Mouse (Mus musculus) macrophage (primary cell): ENCODE data around the gene Slc25a28. TPM values are rescaled to one million over a fixed set of nuclear protein-coding genes. Genes with fewer than 3 reads are reported as not detected.
A peak's percentile ranks its signal among the peaks of the same experiment; 100 is the strongest.

Experiments used
- H3K27ac ChIP-seq: fragments of 350-480 bp; formaldehyde crosslinking; 2 replicates; pipeline ENCODE4 v1.9.0; 2021
- H3K36me3 ChIP-seq: fragments of 350-480 bp; formaldehyde crosslinking; 2 replicates; pipeline ENCODE4 v1.9.0; 2021; ENCODE audit errors: inconsistent target
- H3K4me3 ChIP-seq: fragments of 350-480 bp; formaldehyde crosslinking; 2 replicates; pipeline ENCODE4 v1.9.0; 2021; ENCODE audit errors: inconsistent target
- H3K79me2 ChIP-seq: fragments of 350-480 bp; formaldehyde crosslinking; 2 replicates; pipeline ENCODE4 v1.9.0; 2021; ENCODE audit errors: inconsistent target
- WGBS: methylation state at CpG from one replicate; pipeline ENCODE4 v1.1.7; 2026; ENCODE audit warnings: inconsistent platforms; ENCODE audit not compliant: missing documents; 5-methylcytosine and 5-hydroxymethylcytosine counted together
- polyA plus RNA-seq: library from polyadenylated mRNA; stranded (reverse); fragments of 250-400 nt; gene quantifications from 3 replicates; pipeline ENCODE4 v1.2.4, GENCODE M21; 2018; ENCODE audit warnings: inconsistent platforms

The Slc25a28 gene
- polyA plus RNA-seq, 1 experiment from 2014 or later, result 16.2 TPM

DNA sequence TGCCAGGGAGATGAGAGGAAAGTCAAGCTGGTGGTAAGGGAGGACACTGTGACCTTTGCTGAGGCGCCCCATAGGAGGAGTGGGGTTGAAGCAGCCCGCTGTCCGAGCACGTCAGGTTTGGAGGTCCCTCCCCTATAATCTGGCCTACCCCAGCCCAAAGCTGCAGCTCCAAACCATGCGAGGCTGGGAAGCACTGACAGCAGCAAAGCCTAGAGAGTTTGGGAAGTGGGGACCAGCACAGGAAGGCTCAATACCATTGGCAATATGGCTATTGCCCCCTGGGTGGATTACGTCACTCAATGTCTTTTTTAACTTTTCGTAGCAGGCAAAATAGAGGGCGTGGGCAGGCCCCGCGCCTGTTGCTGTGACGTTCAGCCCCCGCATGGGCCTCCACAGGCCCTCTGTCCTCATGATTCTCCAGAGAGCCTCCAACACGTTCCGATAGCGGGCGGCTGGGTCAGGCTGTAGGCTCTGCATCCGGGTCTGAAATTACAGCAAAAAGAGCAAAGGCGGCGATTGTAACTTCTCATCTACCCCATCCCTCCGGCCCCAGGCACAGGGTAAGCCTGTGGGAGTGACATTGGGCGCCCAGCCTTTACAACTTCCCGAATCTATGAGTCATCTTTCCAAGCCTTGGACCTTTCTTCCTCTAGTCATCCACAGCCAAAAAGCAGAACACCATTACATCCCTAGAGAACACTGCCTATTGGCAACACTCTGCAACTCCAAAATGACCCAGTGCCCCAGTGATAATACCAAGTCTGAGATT, 7.8 kb downstream of the Slc25a28 start:
- no peak overlapping the region for H3K4me3 ChIP-seq
- peaks cover 59% of the 10 kb centered on the region for H3K79me2 ChIP-seq
- 75% methylated on average over 22 of the region's 22 CpGs for WGBS
- H3K27ac ChIP-seq, result peak overlapping the region; percentile 25; the same call in 1 of the 2 replicates
- H3K36me3 ChIP-seq, result peaks cover 21% of the 10 kb centered on the region

DNA sequence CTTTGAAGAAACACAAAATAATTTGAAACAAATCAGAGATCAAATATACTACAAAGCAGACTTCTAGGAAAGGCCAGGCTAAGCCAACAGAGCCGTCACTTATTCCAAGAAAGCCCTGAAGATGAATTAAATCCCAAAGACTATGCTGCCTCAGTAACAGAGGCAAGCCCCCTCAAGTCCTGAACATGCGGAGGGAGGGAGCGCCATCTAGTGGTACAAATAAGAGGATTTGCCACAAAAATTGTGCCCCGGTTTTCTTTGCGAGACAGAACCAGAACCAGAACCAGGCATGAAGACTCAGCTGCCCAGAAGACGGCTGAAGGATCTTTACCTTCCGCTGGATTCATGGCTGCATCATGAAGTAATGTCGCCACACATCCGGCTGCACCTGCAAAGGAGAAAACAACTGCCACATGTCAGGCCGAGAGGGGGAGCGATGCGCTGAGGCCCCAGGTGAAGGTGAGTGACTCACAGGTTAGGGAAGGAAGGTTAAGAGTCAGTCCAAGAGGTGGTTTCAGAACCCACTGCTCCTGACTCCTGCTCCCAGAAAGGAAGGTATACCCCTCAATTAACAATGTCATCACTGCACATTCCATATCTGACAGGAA, 9.1 kb downstream of the Slc25a28 start:
- no peak overlapping the region for H3K4me3 ChIP-seq
- no peak overlapping the region for H3K27ac ChIP-seq
- WGBS, result 76% methylated on average over 12 of the region's 12 CpGs
- peaks cover 49% of the 10 kb centered on the region for H3K79me2 ChIP-seq
- H3K36me3 ChIP-seq, result peaks cover 21% of the 10 kb centered on the region

- H3K27ac ChIP-seq, result no peak overlapping the region
- H3K4me3 ChIP-seq, result no peak overlapping the region
- H3K36me3 ChIP-seq, result peaks cover 21% of the 10 kb centered on the region
- 91% methylated on average over 8 of the region's 8 CpGs for WGBS
- H3K79me2 ChIP-seq, result peaks cover 31% of the 10 kb centered on the region
Observed at GRCm38 (mm10) chr19:43663471-43663870, 11.2 kb downstream of the Slc25a28 start.

DNA sequence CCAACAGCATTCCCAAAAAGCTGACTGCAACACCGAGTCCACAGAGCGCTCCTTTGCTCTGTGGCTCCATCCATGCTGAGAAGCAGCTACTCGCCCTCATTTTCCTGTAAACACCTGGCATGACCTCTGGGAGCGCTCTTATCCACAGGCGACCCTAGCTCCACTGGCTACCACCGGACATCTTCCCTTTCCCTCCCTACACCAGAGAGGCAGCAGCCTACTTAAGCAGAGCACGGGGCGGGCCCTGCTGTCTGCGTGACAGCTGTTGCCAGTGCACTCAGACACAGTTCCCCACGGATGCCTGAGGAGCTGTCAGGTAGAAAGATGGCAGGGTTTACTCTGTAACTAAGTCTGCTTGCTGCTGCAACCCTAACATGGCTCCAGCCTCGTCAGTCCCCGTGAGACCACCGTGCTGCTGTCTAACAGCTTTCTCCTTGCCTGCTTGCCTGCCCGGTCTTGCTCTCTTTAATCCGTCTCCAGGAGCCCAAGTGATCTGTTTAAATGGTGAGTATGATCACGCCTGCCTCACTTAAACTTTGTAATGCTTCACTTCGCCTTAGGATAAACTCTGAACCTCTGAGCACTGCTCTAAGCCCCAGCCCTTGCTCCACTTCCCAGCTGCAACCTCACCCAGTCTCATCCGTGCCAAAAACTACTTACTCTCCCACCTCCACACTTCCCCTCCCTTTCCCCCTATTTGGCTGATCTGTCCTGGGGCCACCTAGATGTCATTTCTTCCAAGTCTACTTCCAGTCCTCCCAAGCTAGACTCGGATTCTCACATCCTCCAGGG, 12.3 kb downstream of the Slc25a28 start:
- Histone ChIP-seq H3K4me3 (no peak overlapping the region), H3K27ac (no peak overlapping the region), H3K79me2 (peaks cover 20% of the 10 kb centered on the region), H3K36me3 (peaks cover 21% of the 10 kb centered on the region)
- WGBS, result 91% methylated on average over 19 of the region's 19 CpGs

DNA sequence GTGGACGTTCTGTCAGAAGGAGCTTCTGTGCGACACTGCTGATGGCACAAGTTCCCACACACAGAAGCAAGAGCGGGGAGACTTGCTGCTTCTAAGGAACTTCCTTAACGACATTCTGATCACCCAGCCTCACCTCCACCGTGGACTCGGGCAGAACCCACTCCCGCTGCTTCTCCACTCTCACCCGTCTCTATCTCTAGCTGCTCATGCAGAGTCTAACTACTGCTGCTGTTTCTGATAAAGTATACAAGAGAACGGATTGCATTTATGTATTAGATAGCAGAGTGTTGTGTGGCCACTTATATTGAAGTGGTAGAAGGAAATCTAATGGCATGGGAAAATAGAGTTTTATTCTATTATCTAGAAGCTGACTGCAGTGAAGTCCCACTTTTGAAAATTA, 13.9 kb downstream of the Slc25a28 start:
- Histone ChIP-seq H3K36me3 (peaks cover 14% of the 10 kb centered on the region), H3K27ac (no peak overlapping the region), H3K79me2 (peaks cover 10% of the 10 kb centered on the region), H3K4me3 (no peak overlapping the region)
- WGBS, result 52% methylated on average over 9 of the region's 9 CpGs

DNA sequence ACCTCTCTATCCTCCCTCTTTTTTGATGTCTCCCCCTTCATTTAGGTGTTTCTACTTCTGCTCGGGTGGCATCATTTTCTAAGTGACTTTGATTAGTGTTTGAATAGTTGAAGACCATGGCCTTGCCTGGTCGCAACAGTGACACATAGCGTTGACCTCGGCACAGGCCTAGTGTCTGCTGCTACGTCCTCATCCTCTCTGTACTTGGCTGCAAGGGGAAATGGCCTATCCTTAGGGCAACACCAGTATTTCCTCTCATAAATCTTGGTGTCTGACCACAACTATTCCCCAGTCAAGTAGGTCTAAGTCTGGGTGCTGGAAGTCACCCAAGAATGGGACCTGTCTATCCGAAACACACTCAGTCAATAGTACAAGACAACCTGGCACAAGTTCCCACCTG, 15.0 kb downstream of the Slc25a28 start:
- no peaks in the 10 kb centered on the region; the same call in 1 of the 2 replicates for H3K79me2 ChIP-seq
- no peak overlapping the region for H3K27ac ChIP-seq
- WGBS, result 37% methylated on average over 6 of the region's 6 CpGs
- no peak overlapping the region for H3K4me3 ChIP-seq
- H3K36me3 ChIP-seq, result peaks cover 12% of the 10 kb centered on the region

GRCm38 (mm10) chr19:43655735-43656492, 18.8 kb downstream of the Slc25a28 start:
- Histone ChIP-seq H3K27ac (no peak overlapping the region), H3K36me3 (no peaks in the 10 kb centered on the region), H3K79me2 (no peaks in the 10 kb centered on the region), H3K4me3 (no peak overlapping the region)
- 47% methylated on average over 11 of the region's 11 CpGs for WGBS

DNA sequence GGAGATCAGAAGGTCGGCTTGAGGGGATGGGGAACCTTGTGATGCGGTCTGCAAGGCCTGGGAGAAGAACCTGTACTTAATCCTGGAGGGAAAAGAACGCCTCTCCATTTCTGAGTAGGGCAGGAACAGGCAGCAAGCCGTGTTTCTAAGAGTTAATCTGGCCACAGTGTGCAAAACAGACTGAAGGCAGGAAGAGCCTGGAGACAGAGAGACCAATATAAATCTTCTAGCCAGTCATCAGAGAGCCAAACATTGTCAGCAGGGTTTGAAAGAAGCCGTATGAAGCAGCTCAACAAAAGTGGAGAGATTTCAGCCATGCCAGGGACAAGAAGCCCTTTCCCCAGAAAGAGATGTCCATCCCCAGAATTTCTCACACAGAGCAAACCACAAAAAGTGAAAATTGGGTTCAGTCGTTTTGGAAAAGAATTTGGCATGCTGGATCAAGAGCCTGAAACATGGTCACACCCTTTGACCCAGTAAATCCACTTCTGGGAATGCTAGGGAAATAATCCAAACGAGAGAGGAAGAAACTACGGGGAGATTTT, 23.4 kb downstream of the Slc25a28 start:
- H3K4me3 ChIP-seq, result no peak overlapping the region
- no peak overlapping the region for H3K27ac ChIP-seq
- no peaks in the 10 kb centered on the region for H3K79me2 ChIP-seq
- 69% methylated on average over 8 of the region's 8 CpGs for WGBS
- no peaks in the 10 kb centered on the region for H3K36me3 ChIP-seq

DNA sequence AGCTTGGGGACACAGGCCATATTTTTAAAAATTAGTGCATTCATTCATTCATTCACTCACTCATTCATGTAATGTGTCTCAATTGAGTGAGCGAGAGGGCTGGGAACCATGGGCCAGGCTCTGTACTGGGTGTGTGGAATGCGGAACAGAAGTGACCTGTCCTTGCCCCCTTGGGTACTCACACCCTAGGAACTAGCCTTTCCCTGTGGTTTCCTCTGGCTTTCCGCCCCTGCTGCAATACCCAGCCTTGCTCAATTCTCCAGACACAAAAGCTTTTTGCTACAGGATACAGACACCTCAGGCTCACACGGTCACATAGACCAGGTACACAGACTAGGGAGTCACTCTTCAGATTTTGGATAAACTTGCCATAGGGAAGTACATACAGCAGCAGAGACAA, 26.3 kb downstream of the Slc25a28 start:
- 21% methylated on average over 4 of the region's 4 CpGs for WGBS
- Histone ChIP-seq H3K27ac (no peak overlapping the region), H3K4me3 (no peak overlapping the region), H3K36me3 (no peaks in the 10 kb centered on the region), H3K79me2 (no peaks in the 10 kb centered on the region)

DNA sequence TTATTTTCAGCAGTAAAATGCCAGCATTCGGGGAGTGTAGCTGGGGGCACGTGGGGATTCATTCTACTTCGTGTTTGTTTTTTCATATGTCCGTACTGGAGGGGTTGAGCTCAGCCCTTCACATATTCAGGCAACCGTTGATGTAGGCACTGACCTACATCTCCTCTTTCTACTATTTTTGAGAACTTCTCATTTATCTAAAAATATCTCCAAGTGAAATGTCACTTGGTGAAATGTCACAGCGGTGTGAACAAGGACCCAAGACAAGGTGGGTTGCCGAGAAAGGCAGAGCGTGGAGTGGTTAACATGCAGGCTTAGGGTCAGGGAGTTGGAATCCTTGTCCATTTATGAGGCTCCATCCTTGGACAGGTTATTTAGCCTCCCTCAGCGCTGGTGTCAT, 27.4 kb downstream of the Slc25a28 start:
- 27% methylated on average over 9 of the region's 9 CpGs for WGBS
- Histone ChIP-seq H3K79me2 (no peaks in the 10 kb centered on the region), H3K36me3 (no peaks in the 10 kb centered on the region), H3K4me3 (no peak overlapping the region), H3K27ac (no peak overlapping the region)

GRCm38 (mm10) chr19:43646852-43647251, 27.8 kb downstream of the Slc25a28 start:
- 54% methylated on average over 7 of the region's 7 CpGs for whole genome bisulfite sequencing
- Histone ChIP-seq H3K27ac (no peak overlapping the region), H3K4me3 (no peak overlapping the region), H3K79me2 (no peaks in the 10 kb centered on the region), H3K36me3 (no peaks in the 10 kb centered on the region)

GRCm38 (mm10) chr19:43645508-43645907, 29.2 kb downstream of the Slc25a28 start:
- no peak overlapping the region for H3K27ac ChIP-seq
- no peaks in the 10 kb centered on the region for H3K79me2 ChIP-seq
- H3K36me3 ChIP-seq, result no peaks in the 10 kb centered on the region
- H3K4me3 ChIP-seq, result no peak overlapping the region
- 51% methylated on average over 9 of the region's 9 CpGs for WGBS

GRCm38 (mm10) chr19:43642843-43643242, 31.8 kb downstream of the Slc25a28 start:
- WGBS, result 93% methylated on average over 5 of the region's 9 CpGs
- H3K79me2 ChIP-seq, result no peaks in the 10 kb centered on the region
- no peak overlapping the region for H3K4me3 ChIP-seq
- no peaks in the 10 kb centered on the region for H3K36me3 ChIP-seq
- no peak overlapping the region for H3K27ac ChIP-seq

GRCm38 (mm10) chr19:43641833-43642232, 32.8 kb downstream of the Slc25a28 start:
- Histone ChIP-seq H3K36me3 (no peaks in the 10 kb centered on the region), H3K79me2 (no peaks in the 10 kb centered on the region), H3K27ac (no peak overlapping the region), H3K4me3 (no peak overlapping the region)
- WGBS, result 78% methylated on average over 11 of the region's 11 CpGs
